Comparison of ENCODE assay signal across 9 mouse cellular contexts in the genomic region with DNA sequence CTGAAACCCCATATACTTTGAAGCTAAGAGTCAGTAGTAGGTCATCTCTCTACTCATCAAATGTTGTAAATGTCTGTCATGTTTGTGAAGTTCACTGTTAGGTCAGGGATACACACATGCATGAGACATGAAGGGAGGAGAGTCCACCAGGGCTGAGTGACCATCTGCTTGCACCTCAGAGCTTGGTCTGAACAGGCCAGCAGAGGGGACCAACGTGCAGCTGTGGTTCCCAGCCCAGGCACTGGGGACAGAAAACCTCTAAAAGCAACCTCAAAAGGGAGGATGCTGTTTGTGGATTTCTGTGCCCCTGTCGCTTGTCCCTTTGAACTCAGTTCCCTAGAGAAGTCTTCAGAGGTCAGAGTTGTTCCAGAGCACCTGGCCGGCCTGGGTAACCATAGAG. TPM values are rescaled to one million over a fixed set of nuclear protein-coding genes. Genes with fewer than 3 reads are reported as not detected.
DNase-seq lines count a peak whose midpoint lies in the region; ATAC-seq lines count a peak whose summit lies in the region.
"Had no signal": no experiment of that assay in that cellular context is flagged by ENCODE, and none has a peak within 500 bp of the region (broad histone marks: within the 10 kb centered on the region; RNA-seq: fewer than 3 reads in every experiment).

No protein-coding gene starts in this region.

- peak overlapping the region; percentile 93 for H3K27ac ChIP-seq in heart, embryonic 12.5 days (ENCODE audit: poor library complexity, severe bottlenecking)
- no peak overlapping the region for H3K27ac ChIP-seq in neural tube, embryonic 12.5 days
- H3K27ac ChIP-seq in intestine, embryonic 14.5 days (ENCODE audit: low read depth) = peak overlapping the region; percentile 96; the same call in 1 of the 2 replicates
- peak overlapping the region; percentile 97; the same call in 1 of the 2 replicates for H3K27ac ChIP-seq in stomach, embryonic 15.5 days

- ATAC-seq in heart, embryonic 12.5 days (ENCODE audit: insufficient number of reproducible peaks, low FRiP score) = no peak
- no peak for ATAC-seq in neural tube, embryonic 12.5 days (ENCODE audit: low FRiP score, low read depth)
- no peak for ATAC-seq in intestine, embryonic 14.5 days (replicated peaks; ENCODE audit: low FRiP score, low TSS enrichment, low read depth)
- ATAC-seq in stomach, embryonic 15.5 days (ENCODE audit: insufficient read depth, low FRiP score, low read depth) = no peak

- WGBS in heart, embryonic 12.5 days = 57% methylated on average over 3 of the region's 3 CpGs
- WGBS in neural tube, embryonic 12.5 days = 71% methylated on average over 3 of the region's 3 CpGs
- 63% methylated on average over 3 of the region's 3 CpGs for WGBS in intestine, embryonic 14.5 days
- 61% methylated on average over 3 of the region's 3 CpGs for WGBS in stomach, embryonic 15.5 days

- H3K9me3 ChIP-seq in heart, embryonic 12.5 days (replicated peaks) = no peaks in the 10 kb centered on the region
- no peaks in the 10 kb centered on the region for H3K9me3 ChIP-seq in neural tube, embryonic 12.5 days
- H3K9me3 ChIP-seq in intestine, embryonic 14.5 days (ENCODE audit: control insufficient read depth, low read length) = no peaks in the 10 kb centered on the region
- no peaks in the 10 kb centered on the region for H3K9me3 ChIP-seq in stomach, embryonic 15.5 days

- H3K4me1 ChIP-seq in heart, embryonic 12.5 days (replicated peaks) = peaks cover 31% of the 10 kb centered on the region
- H3K4me1 ChIP-seq in neural tube, embryonic 12.5 days = peaks cover 30% of the 10 kb centered on the region
- peaks cover 19% of the 10 kb centered on the region for H3K4me1 ChIP-seq in intestine, embryonic 14.5 days (replicated peaks; ENCODE audit: control insufficient read depth, insufficient read depth, low read length)
- peaks cover 22% of the 10 kb centered on the region for H3K4me1 ChIP-seq in stomach, embryonic 15.5 days

- peak overlapping the region; percentile 96 for H3K4me2 ChIP-seq in heart, embryonic 12.5 days
- H3K4me2 ChIP-seq in neural tube, embryonic 12.5 days (replicated peaks) = peak overlapping the region; percentile 89
- H3K4me2 ChIP-seq in intestine, embryonic 14.5 days (ENCODE audit: low read length) = peak overlapping the region; percentile 82
- H3K4me2 ChIP-seq in stomach, embryonic 15.5 days = peak overlapping the region; percentile 96; the same call in 1 of the 2 replicates

- H3K36me3 ChIP-seq in heart, embryonic 12.5 days = no peaks in the 10 kb centered on the region
- H3K36me3 ChIP-seq in neural tube, embryonic 12.5 days = no peaks in the 10 kb centered on the region
- no peaks in the 10 kb centered on the region for H3K36me3 ChIP-seq in intestine, embryonic 14.5 days (ENCODE audit: control insufficient read depth, insufficient read depth, low read length)
- H3K36me3 ChIP-seq in stomach, embryonic 15.5 days = no peaks in the 10 kb centered on the region

- H3K4me3 ChIP-seq in heart, embryonic 12.5 days = no peak overlapping the region
- no peak overlapping the region; the same call in 1 of the 2 replicates for H3K4me3 ChIP-seq in neural tube, embryonic 12.5 days
- H3K4me3 ChIP-seq in intestine, embryonic 14.5 days (ENCODE audit: low read depth, low read length) = no peak overlapping the region
- H3K4me3 ChIP-seq in stomach, embryonic 15.5 days (replicated peaks) = no peak overlapping the region

- no peaks in the 10 kb centered on the region for H3K27me3 ChIP-seq in heart, embryonic 12.5 days (replicated peaks)
- no peaks in the 10 kb centered on the region for H3K27me3 ChIP-seq in neural tube, embryonic 12.5 days (replicated peaks)
- no peaks in the 10 kb centered on the region for H3K27me3 ChIP-seq in intestine, embryonic 14.5 days (replicated peaks; ENCODE audit: control insufficient read depth, insufficient read depth, low read length)
- no peaks in the 10 kb centered on the region for H3K27me3 ChIP-seq in stomach, embryonic 15.5 days (replicated peaks)

- H3K9ac ChIP-seq in heart, embryonic 12.5 days = 0 out of 2 replicates have a peak overlapping the region, but pooled peaks have one; percentile 38
- no peak overlapping the region for H3K9ac ChIP-seq in neural tube, embryonic 12.5 days
- H3K9ac ChIP-seq in intestine, embryonic 14.5 days (ENCODE audit: low read length) = no peak overlapping the region
- no peak overlapping the region for H3K9ac ChIP-seq in stomach, embryonic 15.5 days

- DNase-seq in heart, adult 9 months (ENCODE audit: low spot score in 2 of 2) = no peak
- no peak for DNase-seq in neural tube, embryonic 10.5 days (ENCODE audit: extremely low spot score, low spot score)
- no peak for DNase-seq in intestine, embryonic 14.5 days (ENCODE audit: low spot score)
- DNase-seq in yolk sac, embryonic 10.5 days (ENCODE audit: low spot score) = no peak
- DNase-seq in right cerebral cortex, adult 2 months (ENCODE audit: low spot score in 2 of 2) = no peak
- DNase-seq: thymus, postnatal 25 days had no signal

RNA-seq across cellular contexts. Expression of gene Mvd, which starts 2.0 kb away (rescaled TPM):
- 22.8 and 24.1 TPM in 2 replicates for polyA plus RNA-seq in heart, embryonic 12.5 days (2016; fragmentation: Nextera tagmentation; extraction: Ambion mirVana)
- 52.3 TPM in 2 replicates for polyA plus RNA-seq in neural tube, embryonic 12.5 days (2016; fragmentation: Nextera tagmentation; extraction: Ambion mirVana)
- 52.6 and 60.2 TPM in 2 replicates for polyA plus RNA-seq in intestine, embryonic 14.5 days (2014; fragmentation: Nextera tagmentation; extraction: Ambion mirVana)
- polyA plus RNA-seq in stomach, embryonic 15.5 days (2015; fragmentation: Nextera tagmentation; extraction: Ambion mirVana) = 38.7 and 43.7 TPM in 2 replicates

RNA-seq across cellular contexts. Expression of gene Cyba, which starts 12.5 kb away (rescaled TPM):
- 175 and 182 TPM in 2 replicates for polyA plus RNA-seq in heart, embryonic 12.5 days (2016; fragmentation: Nextera tagmentation; extraction: Ambion mirVana)
- 58.5 and 59.9 TPM in 2 replicates for polyA plus RNA-seq in neural tube, embryonic 12.5 days (2016; fragmentation: Nextera tagmentation; extraction: Ambion mirVana)
- polyA plus RNA-seq in intestine, embryonic 14.5 days (2014; fragmentation: Nextera tagmentation; extraction: Ambion mirVana) = 297 and 307 TPM in 2 replicates
- 238 and 267 TPM in 2 replicates for polyA plus RNA-seq in stomach, embryonic 15.5 days (2015; fragmentation: Nextera tagmentation; extraction: Ambion mirVana)

RNA-seq across cellular contexts. Expression of gene Snai3, which starts 15.3 kb away (rescaled TPM):
- polyA plus RNA-seq in heart, embryonic 12.5 days (2016; fragmentation: Nextera tagmentation; extraction: Ambion mirVana) = 2.1 and 2.3 TPM in 2 replicates
- not detected in 2 replicates for polyA plus RNA-seq in neural tube, embryonic 12.5 days (2016; fragmentation: Nextera tagmentation; extraction: Ambion mirVana)
- 1.1 and 1.3 TPM in 2 replicates for polyA plus RNA-seq in intestine, embryonic 14.5 days (2014; fragmentation: Nextera tagmentation; extraction: Ambion mirVana)
- 0.31 and 0.70 TPM in 2 replicates for polyA plus RNA-seq in stomach, embryonic 15.5 days (2015; fragmentation: Nextera tagmentation; extraction: Ambion mirVana)

RNA-seq across cellular contexts. Expression of gene Il17c, which starts 23.4 kb away (rescaled TPM):
- not detected in 2 replicates for polyA plus RNA-seq in heart, embryonic 12.5 days (2016; fragmentation: Nextera tagmentation; extraction: Ambion mirVana)
- polyA plus RNA-seq in neural tube, embryonic 12.5 days (2016; fragmentation: Nextera tagmentation; extraction: Ambion mirVana) = not detected in 2 replicates
- polyA plus RNA-seq in intestine, embryonic 14.5 days (2014; fragmentation: Nextera tagmentation; extraction: Ambion mirVana) = not detected in 2 replicates
- polyA plus RNA-seq in stomach, embryonic 15.5 days (2015; fragmentation: Nextera tagmentation; extraction: Ambion mirVana) = not detected in 2 replicates

RNA-seq across cellular contexts. Expression of gene Rnf166, which starts 30.7 kb away (rescaled TPM):
- polyA plus RNA-seq in heart, embryonic 12.5 days (2016; fragmentation: Nextera tagmentation; extraction: Ambion mirVana) = 33.7 and 39.7 TPM in 2 replicates
- polyA plus RNA-seq in neural tube, embryonic 12.5 days (2016; fragmentation: Nextera tagmentation; extraction: Ambion mirVana) = 34.6 and 39.7 TPM in 2 replicates
- 31.4 and 34.0 TPM in 2 replicates for polyA plus RNA-seq in intestine, embryonic 14.5 days (2014; fragmentation: Nextera tagmentation; extraction: Ambion mirVana)
- polyA plus RNA-seq in stomach, embryonic 15.5 days (2015; fragmentation: Nextera tagmentation; extraction: Ambion mirVana) = 35.1 and 38.5 TPM in 2 replicates
